Mouse (Mus musculus): ENCODE data around the gene Gm17079.
"Not testable (repeated sequence)": the region's sequence is repeated elsewhere in the genome, so short reads cannot be mapped to it uniquely, and the experiment has no call there.

Gene Gm17079

DNA sequence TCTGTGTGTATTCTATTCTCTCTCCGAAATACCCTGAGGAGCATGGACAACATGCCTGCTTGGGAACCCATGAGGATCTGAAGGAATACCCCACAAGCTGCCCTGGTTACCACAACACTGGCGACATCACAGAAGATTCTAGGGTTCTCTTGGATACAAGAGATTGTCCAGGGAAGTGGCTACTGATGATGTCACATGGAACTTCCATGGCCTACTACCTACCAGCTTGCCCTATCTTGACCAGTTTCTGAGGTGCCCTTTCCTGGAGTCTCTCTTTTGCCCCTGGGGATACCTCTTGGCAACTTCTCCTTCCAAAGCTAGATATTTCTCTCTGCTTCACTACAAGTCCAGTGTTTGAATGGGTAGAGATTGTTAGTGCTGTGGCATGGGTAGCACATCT is at the start of gene Gm17079:
Gene Gm17079 (minus strand): TSS at position 101 of the 400 bp plus-strand sequence.
- DNase-seq, result not testable (repeated sequence)

DNA sequence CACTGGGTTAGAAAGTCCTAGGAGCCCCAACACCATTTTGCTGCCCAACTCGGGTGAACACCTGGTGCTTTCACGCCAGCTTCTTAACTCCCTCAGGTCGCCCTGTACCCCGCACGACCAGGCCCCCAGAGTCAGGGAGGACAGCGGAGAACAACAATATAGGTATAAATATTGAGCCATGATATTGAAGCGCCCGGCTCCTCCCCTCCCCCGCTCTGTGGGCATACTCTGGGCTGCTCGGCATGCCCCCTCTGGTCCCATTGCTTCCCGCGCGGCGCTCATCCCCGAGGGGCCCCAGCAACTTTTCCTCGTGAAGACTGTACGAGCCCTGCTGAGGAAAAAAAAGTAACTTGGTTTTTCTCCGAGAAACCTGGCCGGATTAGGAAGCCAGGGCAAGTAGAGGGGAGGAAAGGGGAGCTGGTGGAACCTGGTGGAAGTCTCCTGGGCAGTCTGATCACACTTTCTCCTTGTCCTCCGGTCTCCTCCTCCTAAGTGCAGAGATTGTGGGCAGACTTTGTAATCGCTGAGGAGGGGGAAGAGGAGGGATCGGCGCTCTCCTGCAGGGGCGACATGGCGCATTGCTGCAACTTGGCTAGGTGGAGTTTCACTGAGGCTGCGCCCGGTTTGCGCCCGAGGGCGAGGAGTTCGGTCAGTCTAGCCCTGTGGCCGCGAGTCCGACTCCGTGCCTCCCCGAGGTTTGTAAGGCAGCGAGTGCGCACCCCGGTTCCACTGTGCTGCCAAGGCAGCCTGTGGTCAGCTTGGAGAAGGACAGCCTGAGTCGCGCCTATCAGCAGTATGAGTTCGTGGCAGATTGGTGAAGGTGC is 45.3 kb upstream of the Gm17079 start:
- no peak for DNase-seq

DNA sequence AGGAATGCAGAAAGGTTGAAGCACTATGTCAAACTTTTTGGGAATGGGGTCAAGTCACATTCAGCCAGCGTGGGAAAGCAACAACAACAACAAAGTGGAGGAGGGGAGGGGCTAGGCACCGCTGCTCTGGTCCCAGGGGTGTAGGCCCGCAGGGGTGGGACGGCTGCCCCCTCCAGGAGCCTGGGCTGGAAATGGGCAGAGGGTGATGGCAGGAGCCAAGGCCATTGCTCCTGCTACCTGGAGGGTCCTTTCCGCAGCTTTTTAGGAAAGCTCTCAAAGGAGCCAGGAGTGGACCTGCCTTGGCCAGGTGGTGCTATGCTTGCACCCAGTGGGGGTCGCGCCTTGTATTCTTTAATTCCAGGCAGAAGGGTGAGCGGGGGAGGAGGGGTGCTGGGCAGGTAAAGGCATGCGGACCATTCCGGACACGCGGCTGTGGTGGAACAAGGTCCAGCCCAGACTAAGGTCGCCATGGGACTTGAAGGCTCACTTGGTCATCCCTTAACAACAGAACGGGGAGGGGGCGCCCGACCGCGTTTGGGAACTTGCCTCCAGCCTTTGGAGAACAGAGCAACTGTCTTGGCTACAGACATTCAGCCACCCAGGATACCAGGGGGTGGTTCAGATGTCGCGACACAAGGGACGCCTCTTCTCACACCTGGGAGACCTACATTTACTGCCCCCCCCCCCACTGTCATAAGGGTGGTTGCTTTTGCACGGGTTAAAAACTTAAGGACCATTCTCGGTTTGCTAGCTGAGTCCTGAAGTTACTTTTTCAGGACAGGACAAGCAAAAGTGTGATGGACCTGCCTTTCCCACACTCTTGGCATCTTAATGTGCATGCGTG is 44.1 kb upstream of the Gm17079 start:
- DNase-seq, result no peak

DNA sequence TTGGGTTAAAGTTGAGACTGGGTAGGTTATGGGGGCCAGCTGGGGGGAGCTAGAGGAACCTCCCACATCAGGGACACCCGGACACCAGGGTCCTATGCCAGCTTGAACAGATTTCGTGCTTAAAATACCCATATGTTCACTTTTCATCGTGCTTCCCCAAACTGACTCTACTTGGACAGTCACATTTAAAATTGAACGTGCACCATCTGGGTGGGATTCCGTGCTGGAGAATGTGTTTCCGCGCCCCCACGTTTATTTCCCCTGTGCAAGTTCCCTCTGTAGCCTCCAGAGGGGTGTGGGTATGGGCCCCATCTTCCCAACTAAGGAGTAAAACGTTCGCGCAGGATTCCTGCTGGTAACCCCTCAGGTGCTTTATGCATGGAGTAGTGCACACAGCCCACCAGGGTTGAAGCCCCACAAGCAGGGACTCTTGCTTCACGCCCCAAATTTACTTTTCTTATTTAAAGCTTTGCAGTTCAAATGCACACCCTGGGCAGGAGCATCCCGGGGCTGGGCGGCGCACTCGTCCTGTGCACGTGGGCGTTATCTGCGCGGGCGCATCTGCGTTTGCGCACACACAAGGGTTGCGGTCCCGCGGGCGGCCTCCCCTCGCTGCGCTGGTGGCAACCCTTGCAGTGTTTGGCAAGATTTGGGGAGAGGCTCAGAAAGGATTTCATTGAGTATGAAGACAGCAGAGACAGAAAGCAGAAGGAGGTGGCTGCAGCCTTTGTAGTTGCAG is 43.3 kb upstream of the Gm17079 start:
- no peak for DNase-seq

DNA sequence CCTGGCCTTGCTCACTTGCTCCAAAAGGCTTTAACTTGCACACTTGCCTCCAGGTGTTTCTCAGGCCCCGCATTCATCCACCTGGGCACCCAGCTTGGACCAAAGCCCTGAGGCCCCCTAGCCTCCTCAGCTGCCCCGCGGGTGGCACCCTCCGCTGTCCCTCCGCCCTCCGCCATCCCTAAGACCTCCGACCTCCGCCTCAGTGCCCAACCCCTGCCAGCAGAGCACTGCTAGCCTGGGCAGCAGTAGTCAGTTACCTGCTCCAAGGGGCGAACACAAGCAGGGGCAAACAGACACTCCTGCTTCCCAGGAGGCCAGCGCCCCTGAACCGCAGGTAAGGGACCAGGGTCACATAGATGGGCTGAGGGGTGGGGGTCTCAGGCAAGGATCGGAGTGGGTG is 42.7 kb upstream of the Gm17079 start:
- no peak for DNase-seq

DNA sequence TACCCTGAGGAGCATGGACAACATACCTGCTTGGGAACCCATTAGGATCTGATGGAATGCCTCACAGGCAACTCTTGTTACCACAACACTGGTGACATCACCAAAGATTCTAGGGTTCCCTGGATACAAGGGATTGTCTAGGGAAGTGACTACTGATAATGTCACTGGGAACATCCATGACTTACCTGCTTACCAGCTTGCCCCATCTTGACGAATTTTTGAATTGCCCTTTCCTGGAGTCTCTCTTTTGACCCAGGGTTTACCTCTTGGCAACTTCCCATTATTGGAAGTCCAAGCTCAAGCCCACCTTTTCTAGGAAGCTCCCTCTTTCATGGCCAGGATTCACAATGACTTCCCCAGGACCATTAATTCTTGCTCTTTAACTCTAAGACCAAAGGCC is 21.8 kb upstream of the Gm17079 start, which contains the start of gene Gm5800:
Gene Gm5800 (minus strand): TSS at position 101 of the 400 bp plus-strand sequence.
- no peak for DNase-seq

DNA sequence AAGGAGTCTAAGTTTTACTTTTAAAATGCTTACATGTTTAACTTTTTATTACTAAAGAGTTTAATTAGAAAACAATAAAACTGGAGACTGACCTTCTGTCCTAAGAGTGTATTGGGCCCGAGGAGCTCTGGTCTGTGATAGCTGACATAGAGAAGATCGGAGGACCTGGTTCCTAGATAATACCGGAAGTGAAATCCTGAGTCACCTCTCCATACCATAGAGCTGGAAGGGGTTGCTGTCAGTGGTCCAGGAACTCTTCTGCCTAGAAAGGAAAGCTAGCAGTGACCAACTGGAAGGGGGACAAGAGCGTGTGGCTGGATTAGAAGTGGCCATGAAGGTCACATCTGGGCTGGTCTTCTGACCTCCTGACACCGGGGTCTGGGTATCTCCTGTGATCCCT is 18.0 kb downstream of the Gm17079 start:
- DNase-seq, result no peak
